Mouse (Mus musculus) liver, postnatal 0 days (tissue): ENCODE data around the gene Tcte2.

Source experiments
- CTCF ChIP-seq: sonication (generic); IDR thresholded peaks from 2 replicates; pipeline ENCODE4 v1.5.1; 2016; ENCODE audit warnings: antibody characterized with exemption, low read depth
- EP300 ChIP-seq: IDR thresholded peaks from 2 replicates; pipeline ENCODE4 v1.6.1; 2016; ENCODE audit warnings: antibody characterized with exemption, low read depth, mild to moderate bottlenecking

DNA sequence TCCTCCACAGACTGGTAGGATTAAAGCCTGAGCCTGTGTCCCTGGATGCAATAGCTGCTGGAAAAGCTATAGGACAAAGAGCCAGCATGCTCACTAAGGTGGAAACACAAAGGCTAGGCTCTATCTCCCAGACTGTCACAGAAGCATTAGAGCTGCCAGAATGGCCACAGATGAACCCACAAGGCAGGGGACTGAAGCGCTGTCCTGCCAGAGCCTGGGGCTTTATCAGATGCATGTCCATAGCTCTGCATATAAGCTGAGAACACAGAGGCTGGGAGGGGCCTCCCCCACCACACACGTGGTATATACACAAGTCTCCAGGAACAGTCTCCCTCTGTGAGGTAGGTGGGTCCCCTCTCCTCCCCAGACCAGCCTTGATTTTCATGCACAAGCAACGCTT lies 94.6 kb downstream of the Tcte2 start:
- TF ChIP-seq CTCF (no peak), EP300 (no peak)
